Mouse (Mus musculus) kidney, postnatal 10 days (tissue): ENCODE results near the gene Scaf11.
"Not testable (repeated sequence)": the region's sequence is repeated elsewhere in the genome, so short reads cannot be mapped to it uniquely, and the experiment has no call there.

ENCODE experiments used
- DNase-seq: peaks from one replicate; pipeline ENCODE4 v3.0.0; 2021; ENCODE audit warnings: mixed read lengths

The Scaf11 gene

GRCm38 (mm10) chr15:96460730-96461540 lies at the start of gene Scaf11:
Scaf11 (minus strand) TSS chr15:96460843.
- DNase-seq = peak; percentile 97

- DNase-seq = peak; percentile 62
Measured at GRCm38 (mm10) chr15:96507097-96507840, 46.6 kb upstream of the Scaf11 start.

GRCm38 (mm10) chr15:96497646-96498045 lies 37.0 kb upstream of the Scaf11 start:
- DNase-seq = no peak

- no peak for DNase-seq
Measured at GRCm38 (mm10) chr15:96494279-96494678, 33.6 kb upstream of the Scaf11 start.

GRCm38 (mm10) chr15:96493573-96493972 lies 32.9 kb upstream of the Scaf11 start:
- no peak for DNase-seq

- not testable (repeated sequence) for DNase-seq
Measured at GRCm38 (mm10) chr15:96492919-96493318, 32.3 kb upstream of the Scaf11 start.

- peak; percentile 48 for DNase-seq
Measured at GRCm38 (mm10) chr15:96491861-96492641, 31.4 kb upstream of the Scaf11 start.

- DNase-seq = peak; percentile 36
Measured at GRCm38 (mm10) chr15:96491421-96491820, 30.8 kb upstream of the Scaf11 start.

GRCm38 (mm10) chr15:96490123-96490522 lies 29.5 kb upstream of the Scaf11 start:
- DNase-seq = no peak

GRCm38 (mm10) chr15:96488941-96489786 lies 28.5 kb upstream of the Scaf11 start:
- DNase-seq = peak; percentile 51

- no peak for DNase-seq
Measured at GRCm38 (mm10) chr15:96487066-96487698, 26.5 kb upstream of the Scaf11 start.

- no peak for DNase-seq
Measured at GRCm38 (mm10) chr15:96480822-96481221, 20.2 kb upstream of the Scaf11 start.

GRCm38 (mm10) chr15:96478006-96478405 lies 17.4 kb upstream of the Scaf11 start:
- DNase-seq = no peak

GRCm38 (mm10) chr15:96476359-96476758 lies 15.7 kb upstream of the Scaf11 start:
- peak; percentile 95 for DNase-seq

GRCm38 (mm10) chr15:96475571-96475972 lies 14.9 kb upstream of the Scaf11 start:
- DNase-seq = no peak

GRCm38 (mm10) chr15:96474325-96474955 lies 13.8 kb upstream of the Scaf11 start:
- DNase-seq = peak; percentile 62

- DNase-seq = no peak
Measured at GRCm38 (mm10) chr15:96473920-96474319, 13.3 kb upstream of the Scaf11 start.

- no peak for DNase-seq
Measured at GRCm38 (mm10) chr15:96468316-96468715, 7.7 kb upstream of the Scaf11 start.

- no peak for DNase-seq
Measured at GRCm38 (mm10) chr15:96467844-96468243, 7.2 kb upstream of the Scaf11 start.

- no peak for DNase-seq
Measured at GRCm38 (mm10) chr15:96466362-96466903, 5.8 kb upstream of the Scaf11 start.

- DNase-seq = no peak
Measured at GRCm38 (mm10) chr15:96465076-96465475, 4.4 kb upstream of the Scaf11 start.
